Mouse (Mus musculus) heart, embryonic 14.5 days (tissue): ENCODE measurements around the gene Cttnbp2nl. TPM values are rescaled to one million over a fixed set of nuclear protein-coding genes. Genes with fewer than 3 reads are reported as not detected.

Experiments used
- ATAC-seq: fragments of 200-750 bp; cut with Nextera tagmentation; 2 replicates; pipeline ENCODE4 v1.8.0; 2017; ENCODE audit warnings: low read depth, moderate TSS enrichment; ENCODE audit not compliant: insufficient number of reproducible peaks, insufficient read depth, low FRiP score
- H3K27ac ChIP-seq, 2 experiments: fragments of 200-500 bp in 1 of 2; fragments of 300-500 bp in 1 of 2; sonication (generic) in 1 of 2; replicated peaks in 1 of 2; 2 replicates each; pipeline ENCODE4 v1.5.1; 2012 to 2014; ENCODE audit warnings: low read depth in 2 of 2, low read length in 2 of 2, control low read depth in 1 of 2, mild to moderate bottlenecking in 1 of 2, mixed read lengths in 1 of 2; ENCODE audit not compliant: control insufficient read depth in 1 of 2, insufficient read depth in 1 of 2
- H3K27me3 ChIP-seq: fragments of 300-500 bp; sonication (generic); 2 replicates; pipeline ENCODE4 v1.6.1; 2014; ENCODE audit warnings: mild to moderate bottlenecking, low read length, control low read depth; ENCODE audit not compliant: control insufficient read depth, insufficient read depth
- H3K36me3 ChIP-seq: fragments of 300-500 bp; sonication (generic); 2 replicates; pipeline ENCODE4 v1.6.1; 2014; ENCODE audit warnings: mild to moderate bottlenecking, control low read depth, low read length, mixed read lengths; ENCODE audit not compliant: control insufficient read depth, insufficient read depth
- H3K4me1 ChIP-seq, 2 experiments: fragments of 200-500 bp in 1 of 2; fragments of 300-500 bp in 1 of 2; sonication (generic) in 1 of 2; 2 replicates each; pipeline ENCODE4 v1.6.1; 2012 to 2014; ENCODE audit warnings: low read length in 2 of 2, control low read depth in 1 of 2, mixed read lengths in 1 of 2; ENCODE audit not compliant: control insufficient read depth in 2 of 2, insufficient read depth in 2 of 2
- H3K4me2 ChIP-seq: fragments of 300-500 bp; sonication (generic); 2 replicates; pipeline ENCODE4 v1.6.1; 2014; ENCODE audit warnings: mild to moderate bottlenecking, low read length
- H3K4me3 ChIP-seq, 2 experiments: fragments of 200-500 bp in 1 of 2; fragments of 300-500 bp in 1 of 2; sonication (generic) in 1 of 2; 2 replicates each; pipeline ENCODE4 v1.5.1; 2012 to 2014; ENCODE audit warnings: low read length in 2 of 2, mild to moderate bottlenecking in 2 of 2, control low read depth in 1 of 2, low read depth in 1 of 2, moderate library complexity in 1 of 2; ENCODE audit not compliant: control insufficient read depth in 1 of 2, insufficient read depth in 1 of 2
- H3K9ac ChIP-seq: fragments of 300-500 bp; sonication (generic); 2 replicates; pipeline ENCODE4 v1.6.1; 2014; ENCODE audit warnings: mild to moderate bottlenecking, low read length
- H3K9me3 ChIP-seq: fragments of 300-500 bp; sonication (generic); 2 replicates; pipeline ENCODE4 v1.6.1; 2016; ENCODE audit warnings: low read length, control low read depth; ENCODE audit not compliant: control insufficient read depth
- WGBS: fragments of 180-500 bp; shearing (Covaris S2); extraction: QIAGEN DNeasy Blood & Tissue Kit; methylation state at CpG from one replicate; pipeline ENCODE4 v1.1.7; 2014; 5-methylcytosine and 5-hydroxymethylcytosine counted together
- polyA plus RNA-seq: library from polyadenylated mRNA; unstranded; fragments of >200 nt; fragmentation: Nextera tagmentation; extraction: Ambion mirVana; gene quantifications from 2 replicates; pipeline ENCODE4 v1.2.1, GENCODE M21; 2014

The Cttnbp2nl gene
- polyA plus RNA-seq, 1 experiment from 2014 or later, result 22.8 TPM

DNA sequence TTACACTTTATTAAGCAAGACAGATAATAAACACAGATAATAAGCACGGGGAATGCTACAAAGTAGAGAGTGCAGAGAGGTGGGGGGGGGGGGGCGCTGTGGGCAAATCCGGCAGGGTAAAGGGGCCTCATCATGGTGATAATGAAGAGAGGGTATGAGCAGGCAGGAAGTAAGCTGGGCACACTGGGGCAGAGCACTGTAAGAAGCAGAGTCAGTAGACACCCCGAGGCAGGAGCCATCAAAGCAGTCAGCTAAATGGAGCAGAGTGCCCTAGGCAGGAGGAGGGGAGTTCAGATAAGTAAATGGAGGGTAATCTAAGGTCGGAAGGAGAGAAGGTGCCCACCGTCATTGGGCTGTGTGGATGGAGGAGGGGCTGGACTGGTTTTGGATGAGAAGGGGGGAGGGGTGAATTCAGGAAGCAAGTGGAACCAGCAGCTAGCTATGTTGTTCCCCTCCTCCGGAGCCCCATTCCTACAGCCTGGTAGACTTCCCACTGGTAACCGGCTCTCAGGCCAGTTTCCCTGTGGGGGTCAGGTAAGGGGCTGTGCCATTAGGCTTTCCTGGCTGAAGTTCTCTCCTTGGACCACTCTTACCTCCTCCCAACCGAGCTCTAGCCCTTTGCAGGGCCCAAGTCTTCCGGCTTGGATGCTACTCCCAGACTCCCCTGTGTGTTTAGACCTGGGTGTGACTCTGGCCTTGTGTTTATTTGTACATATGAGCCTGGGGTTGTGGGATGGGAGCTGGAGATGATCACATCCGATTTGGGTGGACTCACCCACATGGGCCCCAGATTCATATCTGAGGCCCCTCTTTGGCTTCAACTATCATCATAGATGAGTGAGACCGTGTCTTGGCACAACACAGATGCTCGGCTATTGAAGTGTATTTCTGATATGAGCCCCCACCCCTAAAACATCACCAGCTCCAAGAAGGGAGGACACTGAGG, 89.3 kb downstream of the Cttnbp2nl start:
- H3K4me2 ChIP-seq, result 0 out of 2 replicates have a peak overlapping the region, but pooled peaks have one; percentile 25
- no peak for ATAC-seq
- H3K4me1 ChIP-seq, result peaks cover 22 to 43% of the 10 kb centered on the region in 2 experiments
- H3K9me3 ChIP-seq, result no peaks in the 10 kb centered on the region
- WGBS, result 22% methylated on average over 13 of the region's 13 CpGs
- no peak overlapping the region for H3K4me3 ChIP-seq
- H3K36me3 ChIP-seq, result no peaks in the 10 kb centered on the region
- no peak overlapping the region for H3K27ac ChIP-seq
- peaks cover 41% of the 10 kb centered on the region for H3K27me3 ChIP-seq
- H3K9ac ChIP-seq, result no peak overlapping the region

DNA sequence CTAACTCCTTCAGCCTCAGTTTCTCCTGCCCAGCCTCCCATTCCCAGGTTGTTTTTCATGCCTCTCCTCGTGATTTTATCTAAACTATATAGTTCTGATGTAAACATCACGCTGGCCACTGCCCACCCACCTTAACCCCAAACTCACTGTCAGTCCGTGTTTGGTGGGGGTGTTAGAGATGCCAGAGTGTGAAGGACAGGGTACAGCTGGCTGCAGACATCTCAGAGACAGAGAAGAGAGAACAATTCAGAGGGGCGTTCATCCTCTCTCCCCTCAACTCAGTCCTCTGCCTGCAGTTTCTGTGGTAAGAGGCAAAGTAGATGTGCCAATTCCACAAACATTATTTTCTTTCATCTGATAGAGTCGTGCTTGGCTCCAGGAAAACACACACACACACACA, 90.1 kb downstream of the Cttnbp2nl start:
- no peak for ATAC-seq
- H3K27ac ChIP-seq, result no peak overlapping the region
- no peaks in the 10 kb centered on the region for H3K36me3 ChIP-seq
- no peak overlapping the region for H3K9ac ChIP-seq
- peak overlapping the region in 1 of 2 experiments; percentile 56; a peak in 1 of 4 replicates for H3K4me3 ChIP-seq
- H3K9me3 ChIP-seq, result no peaks in the 10 kb centered on the region
- WGBS, result 11% methylated on average over 5 of the region's 5 CpGs
- peak overlapping the region; percentile 87 for H3K4me2 ChIP-seq
- H3K27me3 ChIP-seq, result peaks cover 41% of the 10 kb centered on the region
- H3K4me1 ChIP-seq, result peaks cover 22 to 38% of the 10 kb centered on the region in 2 experiments

DNA sequence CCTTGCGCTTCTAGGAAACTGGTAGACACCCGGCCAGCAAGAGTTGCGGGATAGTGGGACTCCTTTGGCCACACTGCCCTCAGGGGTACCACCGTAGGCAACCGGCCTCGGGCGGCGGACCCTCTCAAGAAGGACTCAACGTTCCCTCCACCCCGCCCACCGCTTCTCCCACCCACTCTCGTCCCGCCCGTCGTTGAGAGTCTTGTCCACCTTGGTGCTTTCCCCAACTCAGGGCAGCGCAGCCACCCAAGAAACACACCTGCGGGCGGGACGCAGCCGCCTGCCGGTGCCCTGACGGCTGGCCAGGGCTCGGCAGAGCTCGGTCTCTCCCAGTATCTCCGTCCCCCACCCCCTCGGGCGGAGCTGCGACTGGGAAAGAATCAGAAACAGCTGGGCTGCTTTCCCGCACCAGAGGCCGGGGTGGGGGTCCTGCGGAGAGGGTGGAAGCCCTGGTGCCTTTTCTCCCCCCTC, 90.8 kb downstream of the Cttnbp2nl start:
- Histone ChIP-seq H3K36me3 (no peaks in the 10 kb centered on the region), H3K9me3 (no peaks in the 10 kb centered on the region), H3K27me3 (peaks cover 41% of the 10 kb centered on the region), H3K27ac (no peak overlapping the region), H3K4me1 (peaks cover 22 to 31% of the 10 kb centered on the region in 2 experiments), H3K9ac (peak overlapping the region; percentile 56), H3K4me3 (peak overlapping the region; percentile 51 to 56), H3K4me2 (peak overlapping the region; percentile 87)
- ATAC-seq, result 0 out of 2 replicates have a peak, but pooled peaks have one; percentile 4
- WGBS, result 0% methylated on average over 30 of the region's 31 CpGs

DNA sequence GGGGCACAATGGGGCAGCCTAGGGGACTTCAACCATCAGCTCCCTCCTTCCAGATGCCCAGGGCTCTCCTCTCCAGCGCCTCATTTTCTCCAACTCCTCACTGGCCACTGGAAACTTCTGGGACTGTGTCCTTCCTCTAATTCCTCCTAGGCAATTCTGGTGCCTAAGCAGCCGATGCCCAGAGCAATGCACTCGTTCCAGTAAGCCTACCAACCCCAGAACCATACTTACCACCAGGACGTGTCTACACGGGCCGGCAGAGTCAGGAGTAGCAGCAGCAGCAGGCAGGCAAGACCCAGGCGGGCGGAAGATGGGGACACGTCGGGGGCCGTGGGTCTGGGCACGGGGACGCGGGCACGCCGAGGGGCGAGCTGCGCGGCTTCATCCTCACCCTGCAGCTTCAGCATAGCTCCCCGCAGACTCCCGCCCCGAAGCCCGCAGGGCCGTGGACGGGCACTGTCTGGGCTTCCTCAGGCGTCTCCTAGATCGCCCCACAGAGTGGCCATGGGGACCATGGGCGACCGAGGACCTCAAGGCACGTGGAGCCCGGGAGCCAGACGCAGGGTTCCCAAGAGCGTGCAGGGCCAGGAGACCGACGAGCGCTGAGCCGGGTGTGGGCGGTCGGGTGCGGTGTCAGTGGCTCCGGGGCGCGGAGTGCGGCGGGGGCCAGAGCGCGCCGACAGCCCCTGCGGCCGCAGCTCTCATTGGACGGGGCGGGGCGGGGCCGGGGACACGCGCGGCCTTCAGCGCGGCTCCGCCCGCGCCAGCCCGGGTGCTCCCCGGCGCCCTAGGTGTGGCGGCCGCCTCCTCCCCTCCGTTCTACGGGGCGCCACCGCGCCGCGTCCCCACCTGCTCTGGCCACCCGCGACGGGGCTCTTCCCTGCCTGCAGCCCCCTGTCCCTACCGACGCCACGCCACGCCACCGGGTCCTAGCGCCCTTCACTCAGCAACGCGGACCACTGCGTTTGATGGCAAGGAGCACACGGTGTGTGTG, 91.6 kb downstream of the Cttnbp2nl start, which contains the start of gene Wnt2b:
TSS of gene Wnt2b (minus strand) at position 856 of the 994 bp plus-strand sequence.
- H3K27me3 ChIP-seq, result peaks cover 41% of the 10 kb centered on the region
- H3K9me3 ChIP-seq, result no peaks in the 10 kb centered on the region
- peaks cover 19 to 30% of the 10 kb centered on the region in 2 experiments for H3K4me1 ChIP-seq
- no peak within 1 kb of the TSS for H3K27ac ChIP-seq
- peak within 1 kb of the TSS; percentile 87 for H3K4me2 ChIP-seq
- H3K4me3 ChIP-seq, result peak within 1 kb of the TSS; percentile 51 to 56
- H3K36me3 ChIP-seq, result no peaks in the 10 kb centered on the region
- WGBS, result under 1% methylated on average over 55 of the region's 87 CpGs
- 0 out of 2 replicates have a peak, but pooled peaks have one; percentile 14 for ATAC-seq
- peak within 1 kb of the TSS; percentile 56 for H3K9ac ChIP-seq

DNA sequence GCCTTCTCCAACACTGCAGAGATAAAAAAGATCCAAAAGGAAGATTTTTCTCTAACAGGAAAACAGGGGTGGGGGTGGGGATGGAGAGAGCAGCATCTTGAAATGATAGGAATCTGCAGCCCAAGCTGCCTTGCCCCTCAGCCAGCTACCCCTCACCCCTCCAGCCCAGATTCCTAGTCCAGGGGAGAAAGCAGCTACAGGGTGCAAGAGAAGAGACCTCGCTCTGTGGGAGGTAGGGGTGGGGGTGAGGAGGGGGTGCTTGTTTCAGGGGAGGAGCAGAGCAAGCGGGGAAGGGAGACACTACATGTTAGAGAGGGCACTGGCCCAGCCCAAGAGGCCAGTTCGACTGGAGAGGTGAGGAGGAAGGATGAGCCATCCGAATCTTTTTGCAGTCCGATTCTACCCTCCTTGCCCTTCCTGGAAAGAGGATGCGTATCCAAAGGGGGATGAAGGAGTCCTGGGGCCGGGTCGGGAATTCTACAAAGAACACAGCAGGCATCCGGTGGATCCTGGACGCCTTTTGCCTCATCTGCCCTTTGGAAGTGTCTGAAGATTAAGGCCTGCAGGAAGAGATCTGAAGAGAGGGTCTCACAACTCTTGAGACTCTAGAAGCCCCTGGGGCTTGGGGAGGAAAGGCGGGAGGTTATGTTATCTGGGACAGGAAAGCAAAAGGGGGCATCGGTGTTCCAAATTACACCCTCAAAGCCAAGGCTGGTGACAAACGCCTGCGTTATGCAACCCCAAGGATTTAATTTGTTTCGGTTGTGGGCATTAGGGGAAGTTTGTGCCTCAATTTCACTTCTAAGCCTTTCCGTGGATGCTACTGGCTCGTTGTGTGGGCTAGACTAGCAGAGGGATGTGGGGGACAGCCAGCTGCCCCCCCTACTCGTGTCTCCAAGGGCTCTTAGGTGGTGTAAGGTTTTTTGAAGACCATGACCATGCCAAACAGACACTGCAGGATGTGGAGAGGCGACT, 92.6 kb downstream of the Cttnbp2nl start:
- H3K36me3 ChIP-seq, result peaks cover under 1% of the 10 kb centered on the region; the same call in 1 of the 2 replicates
- H3K27ac ChIP-seq, result no peak overlapping the region
- H3K4me1 ChIP-seq, result peaks cover 17 to 30% of the 10 kb centered on the region in 2 experiments
- H3K9me3 ChIP-seq, result no peaks in the 10 kb centered on the region
- no peak overlapping the region; the same call in 1 of the 2 replicates for H3K9ac ChIP-seq
- peak overlapping the region; percentile 87; the same call in 1 of the 2 replicates for H3K4me2 ChIP-seq
- peaks cover 41% of the 10 kb centered on the region for H3K27me3 ChIP-seq
- H3K4me3 ChIP-seq, result peak overlapping the region in 1 of 2 experiments; percentile 56; a peak in 1 of 4 replicates
- no peak for ATAC-seq
- WGBS, result 11% methylated on average over 19 of the region's 19 CpGs

DNA sequence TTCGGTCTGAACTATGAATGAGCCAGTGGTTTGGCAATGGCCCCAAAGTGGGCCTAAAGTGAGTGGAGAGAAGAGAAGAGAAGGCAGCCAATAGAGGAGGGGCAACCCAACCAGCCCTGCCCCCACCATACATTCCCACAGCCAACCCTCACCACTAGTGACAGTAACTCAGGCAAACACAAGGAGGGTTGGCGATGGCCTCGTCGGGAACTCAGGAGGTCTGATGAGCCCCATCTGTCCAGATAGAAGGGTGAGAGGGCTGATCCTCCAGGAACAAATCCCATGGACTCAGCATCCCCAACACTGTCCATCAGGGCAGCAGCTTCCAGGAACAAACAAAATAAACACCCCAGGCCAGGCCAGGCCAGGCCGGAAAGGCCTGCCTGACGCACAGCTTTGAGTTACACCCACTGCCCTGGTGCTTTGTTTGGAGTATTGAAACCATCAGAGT, 96.8 kb downstream of the Cttnbp2nl start:
- peaks cover 0 to 13% of the 10 kb centered on the region in 2 experiments; a peak in 2 of 4 replicates for H3K4me1 ChIP-seq
- peaks cover 24% of the 10 kb centered on the region for H3K27me3 ChIP-seq
- H3K9ac ChIP-seq, result no peak overlapping the region
- H3K4me2 ChIP-seq, result no peak overlapping the region
- 69% methylated on average over 6 of the region's 6 CpGs for WGBS
- H3K4me3 ChIP-seq, result no peak overlapping the region
- peaks cover 24% of the 10 kb centered on the region for H3K36me3 ChIP-seq
- H3K9me3 ChIP-seq, result no peaks in the 10 kb centered on the region
- no peak overlapping the region for H3K27ac ChIP-seq
- no peak for ATAC-seq
